8 mouse cellular contexts compared by ENCODE assay signal in genomic region chr12:103643336-103643735, GRCm38 (mm10). TPM values are rescaled to one million over a fixed set of nuclear protein-coding genes. Genes with fewer than 3 reads are reported as not detected.
DNase-seq lines count a peak whose midpoint lies in the region; ATAC-seq lines count a peak whose summit lies in the region.

No protein-coding gene starts in this region.

- no peaks in the 10 kb centered on the region for H3K9me3 ChIP-seq in hindbrain, embryonic 10.5 days
- H3K9me3 ChIP-seq in hindbrain, embryonic 13.5 days = no peaks in the 10 kb centered on the region

- ATAC-seq in hindbrain, embryonic 13.5 days (ENCODE audit: low FRiP score) = no peak

- DNase-seq in hindbrain, embryonic 10.5 days (ENCODE audit: low spot score) = peak; percentile 85
- DNase-seq in cerebellum, postnatal 25 days = peak; percentile 81 to 91
- peak; percentile 87 for DNase-seq in gastrocnemius, postnatal 10 days
- DNase-seq in kidney, postnatal 36 days = peak; percentile 69 to 93
- DNase-seq in lung, adult 18-20 months = peak; percentile 68 to 74
- peak; percentile 87 for DNase-seq in ovary, postnatal 14 days (ENCODE audit: low spot score)
- DNase-seq in thymus, postnatal 25 days = peak; percentile 58

- no peaks in the 10 kb centered on the region for H3K36me3 ChIP-seq in hindbrain, embryonic 10.5 days
- no peaks in the 10 kb centered on the region for H3K36me3 ChIP-seq in hindbrain, embryonic 13.5 days

- H3K27me3 ChIP-seq in hindbrain, embryonic 10.5 days (ENCODE audit: insufficient read depth, poor library complexity, severe bottlenecking) = no peaks in the 10 kb centered on the region
- no peaks in the 10 kb centered on the region for H3K27me3 ChIP-seq in hindbrain, embryonic 13.5 days

- 0% methylated on average over 2 of the region's 2 CpGs for WGBS in hindbrain, embryonic 10.5 days
- WGBS in hindbrain, embryonic 13.5 days = 1% methylated on average over 2 of the region's 2 CpGs

- no peak overlapping the region for H3K4me2 ChIP-seq in hindbrain, embryonic 13.5 days

- H3K4me1 ChIP-seq in hindbrain, embryonic 10.5 days (replicated peaks) = no peaks in the 10 kb centered on the region
- H3K4me1 ChIP-seq in hindbrain, embryonic 13.5 days (replicated peaks) = no peaks in the 10 kb centered on the region

- H3K4me3 ChIP-seq in hindbrain, embryonic 10.5 days = no peak overlapping the region
- no peak overlapping the region for H3K4me3 ChIP-seq in hindbrain, embryonic 13.5 days

- H3K27ac ChIP-seq in hindbrain, embryonic 10.5 days = no peak overlapping the region
- no peak overlapping the region for H3K27ac ChIP-seq in hindbrain, embryonic 13.5 days

- H3K9ac ChIP-seq in hindbrain, embryonic 13.5 days = no peak overlapping the region

RNA-seq across cellular contexts. Expression of gene Serpina10, which starts 12.1 kb away (rescaled TPM):
- polyA plus RNA-seq in hindbrain, embryonic 10.5 days (2016; fragmentation: Nextera tagmentation; extraction: Ambion mirVana) = not detected in 2 replicates
- not detected in 2 replicates for polyA plus RNA-seq in hindbrain, embryonic 13.5 days (2015; fragmentation: Nextera tagmentation; extraction: Ambion mirVana)
- total RNA-seq in gastrocnemius, postnatal 10 days (2021) = not detected

RNA-seq across cellular contexts. Expression of gene Serpina6, which starts 13.7 kb away (rescaled TPM):
- polyA plus RNA-seq in hindbrain, embryonic 10.5 days (2016; fragmentation: Nextera tagmentation; extraction: Ambion mirVana) = not detected in 2 replicates
- polyA plus RNA-seq in hindbrain, embryonic 13.5 days (2015; fragmentation: Nextera tagmentation; extraction: Ambion mirVana) = 0.48 TPM in 1 of 2 replicates, not detected in the other
- total RNA-seq in gastrocnemius, postnatal 10 days (2021) = under 1 TPM in 1 of 2 experiments, not detected in 1; 0.16 TPM

RNA-seq across cellular contexts. Expression of gene Serpina16, which starts 32.6 kb away (rescaled TPM):
- not detected in 2 replicates for polyA plus RNA-seq in hindbrain, embryonic 10.5 days (2016; fragmentation: Nextera tagmentation; extraction: Ambion mirVana)
- not detected in 2 replicates for polyA plus RNA-seq in hindbrain, embryonic 13.5 days (2015; fragmentation: Nextera tagmentation; extraction: Ambion mirVana)
- not detected for total RNA-seq in gastrocnemius, postnatal 10 days (2021)

RNA-seq across cellular contexts. Expression of gene Serpina1f, which starts 52.0 kb away (rescaled TPM):
- polyA plus RNA-seq in hindbrain, embryonic 10.5 days (2016; fragmentation: Nextera tagmentation; extraction: Ambion mirVana) = not detected in 2 replicates
- polyA plus RNA-seq in hindbrain, embryonic 13.5 days (2015; fragmentation: Nextera tagmentation; extraction: Ambion mirVana) = not detected in 2 replicates
- total RNA-seq in gastrocnemius, postnatal 10 days (2021) = not detected
